Mouse (Mus musculus) adrenal gland, adult (tissue): ENCODE results near the gene Abcd4.

Experiments
- DNase-seq, 2 experiments: peaks; one replicate each; pipeline ENCODE4 v3.0.0; 2022 to 2023; ENCODE audit warnings: low spot score in 1 of 2; ENCODE audit not compliant: inconsistent age in 2 of 2

The Abcd4 gene

GRCm38 (mm10) chr12:84616977-84617630 is at the start of gene Abcd4:
Gene Abcd4, minus strand, starts transcription at chr12:84617413.
- peak; percentile 96 to 98 for DNase-seq

DNA sequence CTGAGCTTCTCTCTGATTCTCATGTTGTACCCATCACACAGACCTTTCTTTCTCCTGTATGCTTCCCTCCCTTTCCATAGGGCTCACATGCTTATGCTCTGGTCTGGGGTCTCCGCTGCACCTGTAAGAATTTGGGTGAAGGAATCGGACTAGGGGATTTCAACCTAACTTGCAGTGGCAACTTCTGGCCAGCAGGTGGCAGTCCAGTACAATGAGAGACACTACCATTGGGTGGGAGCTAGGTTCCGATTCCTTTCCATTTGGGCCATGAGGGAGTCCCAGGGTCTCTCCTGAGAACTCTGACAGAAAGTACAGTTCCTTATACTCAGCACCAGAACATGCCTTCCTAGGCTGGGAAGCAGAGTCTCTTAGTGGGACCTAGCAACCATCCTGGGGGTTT is 36.7 kb upstream of the Abcd4 start:
- peak; percentile 40 to 83 for DNase-seq

DNA sequence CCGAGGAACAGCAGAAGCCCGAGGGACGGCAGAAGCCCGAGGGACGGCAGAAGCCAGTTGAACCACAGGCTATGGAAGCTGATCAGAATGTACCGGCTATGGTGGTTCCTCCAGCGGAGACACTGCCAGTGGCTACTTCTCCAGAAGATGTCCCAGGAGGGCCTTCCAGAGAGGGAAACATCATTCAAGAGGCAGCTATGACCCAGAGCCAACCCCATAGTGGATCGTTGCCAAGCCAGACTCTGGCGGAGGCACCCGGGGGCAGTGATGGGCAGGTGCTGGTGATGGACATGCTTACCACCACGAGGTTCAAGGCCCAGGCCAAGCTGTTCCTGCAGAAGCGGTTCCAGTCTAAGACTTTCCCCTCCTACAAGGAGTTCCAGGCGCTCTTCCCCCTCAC is 33.0 kb upstream of the Abcd4 start:
- DNase-seq = peak; percentile 9 to 56

- no peak for DNase-seq
Measured at GRCm38 (mm10) chr12:84640654-84641053, 23.4 kb upstream of the Abcd4 start, which contains the start of gene Vrtn. Gene Vrtn, plus strand, starts transcription at chr12:84641019.

DNA sequence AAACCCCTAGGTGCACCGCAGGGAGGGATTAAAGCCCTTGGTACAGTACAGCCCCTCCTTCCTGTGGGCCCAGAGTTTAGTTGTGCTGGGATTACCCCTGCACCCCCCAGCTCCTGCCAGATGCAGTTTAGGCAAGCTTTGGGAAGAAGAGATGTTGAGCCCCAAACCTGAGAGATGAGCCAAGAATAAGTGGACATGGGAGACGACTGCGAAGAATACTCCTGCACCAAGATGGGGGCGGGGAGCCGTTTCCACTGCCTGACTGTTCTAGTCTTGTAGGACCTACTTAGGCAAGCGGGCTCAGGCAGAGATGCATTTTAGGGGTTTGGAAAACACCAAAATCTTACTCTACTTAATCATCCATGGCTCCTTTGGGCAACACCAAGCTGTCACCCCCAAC is 23.0 kb upstream of the Abcd4 start:
- no peak for DNase-seq

- DNase-seq = no peak
Measured at GRCm38 (mm10) chr12:84631867-84632266, 14.7 kb upstream of the Abcd4 start.

DNA sequence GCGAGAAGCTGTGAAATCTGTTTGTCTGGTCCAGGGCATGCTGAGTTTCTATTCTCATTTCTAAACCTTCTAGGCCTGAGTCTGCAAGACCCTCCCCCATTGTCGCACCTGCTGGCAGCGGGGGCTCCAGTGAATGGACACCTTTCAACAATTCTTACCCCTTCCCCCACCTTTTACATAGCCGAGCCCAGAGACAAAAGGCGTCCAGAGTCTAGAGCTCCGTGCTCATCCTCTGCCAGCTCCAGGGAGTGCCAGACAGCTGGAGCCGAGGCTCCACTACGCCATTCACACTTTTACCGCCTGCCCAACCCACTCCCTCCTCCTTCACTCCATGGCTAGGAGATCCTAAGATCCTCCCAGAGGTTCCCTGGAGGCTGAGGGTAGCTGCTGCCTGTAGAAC is 7.9 kb upstream of the Abcd4 start:
- DNase-seq = no peak

GRCm38 (mm10) chr12:84624601-84625000 is 7.4 kb upstream of the Abcd4 start:
- DNase-seq = no peak

GRCm38 (mm10) chr12:84620975-84621374 is 3.8 kb upstream of the Abcd4 start:
- peak in 1 of 2 experiments; percentile 58 for DNase-seq

DNA sequence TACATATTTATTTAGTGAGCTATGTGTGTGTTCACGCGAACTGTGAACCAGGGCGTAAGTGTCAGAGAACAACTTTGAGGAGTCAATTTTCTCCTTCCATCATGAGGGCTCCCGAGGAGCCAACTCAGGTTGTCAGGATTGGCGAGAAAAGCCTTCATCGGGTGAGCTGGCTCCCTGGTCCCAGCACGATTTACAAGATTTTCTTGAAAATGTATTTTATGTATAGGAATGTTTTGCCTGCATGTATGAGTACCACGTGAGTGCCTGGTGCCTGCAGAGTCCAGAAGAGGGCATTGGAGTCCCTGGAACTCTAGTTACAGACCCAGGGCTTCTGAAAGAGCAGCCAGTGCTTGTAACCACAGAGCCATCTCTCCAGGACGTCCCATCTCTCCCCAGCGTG is 450 bp upstream of the Abcd4 start:
- peak in 1 of 2 experiments; percentile 13 for DNase-seq

DNA sequence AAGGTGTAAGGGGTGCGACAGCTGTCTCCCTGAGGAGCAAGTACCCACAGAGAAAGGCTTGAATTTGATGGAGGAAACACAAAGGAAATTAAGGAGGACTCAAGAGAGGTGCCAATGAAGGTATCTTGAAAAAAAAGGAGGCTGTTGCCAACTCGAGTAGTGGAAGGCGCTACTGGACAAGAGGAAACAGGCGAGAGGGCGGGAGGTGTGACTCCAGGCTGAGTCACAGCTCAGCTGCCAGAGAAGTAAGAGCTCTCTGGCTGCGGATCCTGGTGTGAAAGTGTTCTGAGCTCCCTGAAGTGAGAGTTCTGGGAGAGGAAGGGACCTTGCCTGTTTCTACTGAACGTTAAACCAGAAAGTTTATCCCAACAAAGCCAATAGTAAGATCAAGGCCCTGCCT is 2.7 kb downstream of the Abcd4 start:
- peak; percentile 34 to 69 for DNase-seq

GRCm38 (mm10) chr12:84614001-84614400 is 3.2 kb downstream of the Abcd4 start:
- DNase-seq = no peak

GRCm38 (mm10) chr12:84612518-84612917 is 4.7 kb downstream of the Abcd4 start:
- no peak for DNase-seq

GRCm38 (mm10) chr12:84611718-84612117 is 5.5 kb downstream of the Abcd4 start:
- DNase-seq = no peak

DNA sequence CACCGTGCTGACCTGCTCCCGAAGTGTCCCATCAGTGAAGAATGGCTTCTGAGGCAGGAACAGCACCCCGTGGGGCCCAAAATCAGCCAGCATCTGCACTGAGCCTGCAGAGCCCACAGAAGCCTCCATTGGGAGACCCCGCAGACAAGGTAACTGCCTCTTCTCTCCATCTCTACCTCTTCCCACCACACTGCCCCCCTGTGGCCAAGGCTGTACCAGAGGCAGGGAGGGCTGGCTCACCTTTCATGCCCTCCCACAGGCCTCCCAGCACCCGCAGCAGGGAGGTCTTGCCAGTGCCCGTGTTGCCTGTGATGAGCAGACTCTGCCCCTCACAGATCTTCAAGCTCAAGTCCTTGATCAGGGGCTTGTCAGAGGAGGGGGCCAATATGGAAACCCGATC is 11.4 kb downstream of the Abcd4 start:
- peak in 1 of 2 experiments; percentile 35 for DNase-seq

- DNase-seq = no peak
Measured at GRCm38 (mm10) chr12:84604001-84604400, 13.2 kb downstream of the Abcd4 start.

DNA sequence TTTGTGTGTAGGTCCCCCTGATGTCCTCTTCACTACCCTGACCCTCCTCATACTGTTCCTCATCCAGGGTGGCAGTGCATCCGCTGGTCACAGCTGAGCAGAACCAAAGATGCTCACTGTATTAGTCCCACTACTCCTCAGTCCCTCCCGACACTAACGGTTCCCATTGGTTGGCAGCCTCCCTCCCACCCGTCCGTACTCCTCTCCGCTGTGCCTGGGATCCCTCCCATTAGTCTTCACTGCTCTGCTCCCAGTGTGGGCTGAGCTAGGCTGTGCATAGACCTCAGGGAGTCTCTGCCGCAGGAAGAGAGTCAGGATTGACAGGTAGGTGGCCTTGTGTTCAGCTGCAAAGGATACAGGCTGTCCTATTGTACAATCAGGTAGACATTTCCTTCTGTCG is 18.9 kb downstream of the Abcd4 start:
- no peak for DNase-seq

- DNase-seq = peak; percentile 87 to 97
Measured at GRCm38 (mm10) chr12:84589825-84590761, 27.1 kb downstream of the Abcd4 start.

DNA sequence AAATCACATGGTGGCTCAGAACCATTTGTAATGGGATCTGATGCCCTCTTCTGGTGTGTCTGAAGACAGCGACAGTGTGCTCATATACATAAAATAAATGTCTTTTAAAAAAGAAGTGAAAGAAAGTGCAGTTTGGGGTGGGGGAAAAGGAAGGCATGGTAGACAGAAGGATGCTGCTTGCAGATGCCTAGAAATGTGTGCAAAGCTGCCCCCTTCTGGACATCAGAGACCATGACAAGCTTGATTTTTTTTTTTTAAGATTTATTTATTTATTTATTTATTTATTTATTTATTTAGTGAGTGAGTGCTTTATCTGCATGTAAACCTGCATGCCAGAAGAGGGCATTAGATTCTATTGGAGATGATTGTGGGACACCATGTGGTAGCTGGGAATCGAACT is 35.9 kb downstream of the Abcd4 start:
- DNase-seq = no peak

GRCm38 (mm10) chr12:84578440-84578770 is 38.8 kb downstream of the Abcd4 start:
- peak; percentile 53 to 80 for DNase-seq

GRCm38 (mm10) chr12:84577768-84578439 is 39.3 kb downstream of the Abcd4 start:
- no peak for DNase-seq

- no peak for DNase-seq
Measured at GRCm38 (mm10) chr12:84573094-84573493, 44.1 kb downstream of the Abcd4 start.
